Mouse (Mus musculus): ENCODE results near the gene Desi1. TPM values are rescaled to one million over a fixed set of nuclear protein-coding genes. Genes with fewer than 3 reads are reported as not detected.
"Not testable (repeated sequence)": the region's sequence is repeated elsewhere in the genome, so short reads cannot be mapped to it uniquely, and the experiment has no call there.

Desi1 gene
- polyA plus RNA-seq, 1 experiment from 2014 or later: 26.9 TPM

- no peaks in the 10 kb centered on the region for H3K27me3 ChIP-seq (ENCODE audit: control insufficient read depth, insufficient read depth, low read length)
- no peak for ATAC-seq (replicated peaks; ENCODE audit: insufficient number of reproducible peaks, low FRiP score, low TSS enrichment, low read depth)
- no peaks in the 10 kb centered on the region; the same call in 1 of the 2 replicates for H3K4me1 ChIP-seq (ENCODE audit: control insufficient read depth, insufficient read depth, low read length)
- no peak overlapping the region for H3K27ac ChIP-seq (replicated peaks; ENCODE audit: low read depth, low read length)
- H3K9me3 ChIP-seq (replicated peaks; ENCODE audit: control insufficient read depth, low read length): no peaks in the 10 kb centered on the region
- no peak overlapping the region for H3K4me3 ChIP-seq (ENCODE audit: low read depth, low read length)
- peak overlapping the region; percentile 28 for H3K9ac ChIP-seq (replicated peaks; ENCODE audit: low read length)
- no peaks in the 10 kb centered on the region for H3K36me3 ChIP-seq (replicated peaks; ENCODE audit: control insufficient read depth, insufficient read depth, low read depth, low read length)
- no peak overlapping the region for H3K4me2 ChIP-seq (ENCODE audit: low read depth, low read length)
- WGBS: 41% methylated on average over 11 of the region's 11 CpGs
- DNase-seq (ENCODE audit: low spot score): peak; percentile 93
Measured at GRCm38 (mm10) chr15:81989371-81990062, 44.1 kb downstream of the Desi1 start.

- no peak within 1 kb of the TSS for H3K4me2 ChIP-seq (ENCODE audit: low read depth, low read length)
- no peak within 1 kb of the TSS for H3K9ac ChIP-seq (replicated peaks; ENCODE audit: low read length)
- 72% methylated on average over 3 of the region's 3 CpGs for WGBS
- H3K27ac ChIP-seq (replicated peaks; ENCODE audit: low read depth, low read length): no peak within 1 kb of the TSS
- no peaks in the 10 kb centered on the region for H3K36me3 ChIP-seq (replicated peaks; ENCODE audit: control insufficient read depth, insufficient read depth, low read depth, low read length)
- H3K27me3 ChIP-seq (ENCODE audit: control insufficient read depth, insufficient read depth, low read length): no peaks in the 10 kb centered on the region
- no peak within 1 kb of the TSS for H3K4me3 ChIP-seq (ENCODE audit: low read depth, low read length)
- H3K9me3 ChIP-seq (replicated peaks; ENCODE audit: control insufficient read depth, low read length): no peaks in the 10 kb centered on the region
- ATAC-seq (replicated peaks; ENCODE audit: insufficient number of reproducible peaks, low FRiP score, low TSS enrichment, low read depth) (no peak), DNase-seq (ENCODE audit: low spot score) (no peak)
- no peaks in the 10 kb centered on the region; the same call in 1 of the 2 replicates for H3K4me1 ChIP-seq (ENCODE audit: control insufficient read depth, insufficient read depth, low read length)
Measured at GRCm38 (mm10) chr15:81987646-81988045, 46.0 kb downstream of the Desi1 start, which contains the start of gene Xrcc6. Xrcc6 (plus strand) TSS chr15:81987835.

GRCm38 (mm10) chr15:81985267-81986161 lies 48.1 kb downstream of the Desi1 start:
- ATAC-seq (replicated peaks; ENCODE audit: insufficient number of reproducible peaks, low FRiP score, low TSS enrichment, low read depth) (no peak), DNase-seq (ENCODE audit: low spot score) (peak; percentile 42)
- 67% methylated on average over 2 of the region's 2 CpGs for WGBS
- H3K27me3 ChIP-seq (ENCODE audit: control insufficient read depth, insufficient read depth, low read length): no peaks in the 10 kb centered on the region
- H3K27ac ChIP-seq (replicated peaks; ENCODE audit: low read depth, low read length): no peak overlapping the region
- no peaks in the 10 kb centered on the region; the same call in 1 of the 2 replicates for H3K4me1 ChIP-seq (ENCODE audit: control insufficient read depth, insufficient read depth, low read length)
- no peak overlapping the region for H3K9ac ChIP-seq (replicated peaks; ENCODE audit: low read length)
- no peaks in the 10 kb centered on the region for H3K36me3 ChIP-seq (replicated peaks; ENCODE audit: control insufficient read depth, insufficient read depth, low read depth, low read length)
- no peaks in the 10 kb centered on the region for H3K9me3 ChIP-seq (replicated peaks; ENCODE audit: control insufficient read depth, low read length)
- no peak overlapping the region for H3K4me2 ChIP-seq (ENCODE audit: low read depth, low read length)
- H3K4me3 ChIP-seq (ENCODE audit: low read depth, low read length): no peak overlapping the region

GRCm38 (mm10) chr15:81982173-81982572 lies 51.5 kb downstream of the Desi1 start:
- ATAC-seq (replicated peaks; ENCODE audit: insufficient number of reproducible peaks, low FRiP score, low TSS enrichment, low read depth) (no peak), DNase-seq (ENCODE audit: low spot score) (peak; percentile 12)
- Histone ChIP-seq H3K27me3 (ENCODE audit: control insufficient read depth, insufficient read depth, low read length) (no peaks in the 10 kb centered on the region), H3K4me2 (ENCODE audit: low read depth, low read length) (no peak overlapping the region), H3K9me3 (replicated peaks; ENCODE audit: control insufficient read depth, low read length) (no peaks in the 10 kb centered on the region), H3K4me3 (ENCODE audit: low read depth, low read length) (no peak overlapping the region), H3K4me1 (ENCODE audit: control insufficient read depth, insufficient read depth, low read length) (no peaks in the 10 kb centered on the region), H3K36me3 (replicated peaks; ENCODE audit: control insufficient read depth, insufficient read depth, low read depth, low read length) (no peaks in the 10 kb centered on the region), H3K9ac (replicated peaks; ENCODE audit: low read length) (no peak overlapping the region), H3K27ac (replicated peaks; ENCODE audit: low read depth, low read length) (no peak overlapping the region)
- whole genome bisulfite sequencing: 58% methylated on average over 1 of the region's 1 CpGs

- Histone ChIP-seq H3K4me2 (ENCODE audit: low read depth, low read length) (no peak within 1 kb of the TSS), H3K4me1 (ENCODE audit: control insufficient read depth, insufficient read depth, low read length) (no peaks in the 10 kb centered on the region), H3K9ac (replicated peaks; ENCODE audit: low read length) (no peak within 1 kb of the TSS), H3K36me3 (replicated peaks; ENCODE audit: control insufficient read depth, insufficient read depth, low read depth, low read length) (no peaks in the 10 kb centered on the region), H3K9me3 (replicated peaks; ENCODE audit: control insufficient read depth, low read length) (no peaks in the 10 kb centered on the region), H3K4me3 (ENCODE audit: low read depth, low read length) (no peak within 1 kb of the TSS), H3K27ac (replicated peaks; ENCODE audit: low read depth, low read length) (no peak within 1 kb of the TSS), H3K27me3 (ENCODE audit: control insufficient read depth, insufficient read depth, low read length) (no peaks in the 10 kb centered on the region)
- WGBS: 95% methylated on average over 23 of the region's 23 CpGs
- ATAC-seq (replicated peaks; ENCODE audit: insufficient number of reproducible peaks, low FRiP score, low TSS enrichment, low read depth) (no peak), DNase-seq (ENCODE audit: low spot score) (no peak)
Measured at GRCm38 (mm10) chr15:81980321-81980720, 53.3 kb downstream of the Desi1 start, which contains the start of gene 1700029P11Rik. 1700029P11Rik (plus strand) TSS chr15:81980540.

GRCm38 (mm10) chr15:81975156-81975555 lies 58.5 kb downstream of the Desi1 start:
- H3K27me3 ChIP-seq (ENCODE audit: control insufficient read depth, insufficient read depth, low read length); H3K4me1 ChIP-seq (ENCODE audit: control insufficient read depth, insufficient read depth, low read length); H3K4me2 ChIP-seq (ENCODE audit: low read depth, low read length); H3K36me3 ChIP-seq (replicated peaks; ENCODE audit: control insufficient read depth, insufficient read depth, low read depth, low read length); H3K9me3 ChIP-seq (replicated peaks; ENCODE audit: control insufficient read depth, low read length); H3K27ac ChIP-seq (replicated peaks; ENCODE audit: low read depth, low read length); DNase-seq (ENCODE audit: low spot score); ATAC-seq (replicated peaks; ENCODE audit: insufficient number of reproducible peaks, low FRiP score, low TSS enrichment, low read depth); H3K9ac ChIP-seq (replicated peaks; ENCODE audit: low read length); H3K4me3 ChIP-seq (ENCODE audit: low read depth, low read length): not testable (repeated sequence)
- 92% methylated on average over 8 of the region's 8 CpGs for WGBS

- not testable (repeated sequence) for H3K4me2 ChIP-seq (ENCODE audit: low read depth, low read length); H3K36me3 ChIP-seq (replicated peaks; ENCODE audit: control insufficient read depth, insufficient read depth, low read depth, low read length)
- WGBS: 89% methylated on average over 4 of the region's 4 CpGs
Measured at GRCm38 (mm10) chr15:81970498-81970897, 63.2 kb downstream of the Desi1 start.

GRCm38 (mm10) chr15:81969635-81970034 lies 64.0 kb downstream of the Desi1 start:
- H3K9me3 ChIP-seq (replicated peaks; ENCODE audit: control insufficient read depth, low read length); H3K4me1 ChIP-seq (ENCODE audit: control insufficient read depth, insufficient read depth, low read length); H3K36me3 ChIP-seq (replicated peaks; ENCODE audit: control insufficient read depth, insufficient read depth, low read depth, low read length); H3K27me3 ChIP-seq (ENCODE audit: control insufficient read depth, insufficient read depth, low read length); H3K27ac ChIP-seq (replicated peaks; ENCODE audit: low read depth, low read length); H3K4me3 ChIP-seq (ENCODE audit: low read depth, low read length); H3K4me2 ChIP-seq (ENCODE audit: low read depth, low read length); ATAC-seq (replicated peaks; ENCODE audit: insufficient number of reproducible peaks, low FRiP score, low TSS enrichment, low read depth); H3K9ac ChIP-seq (replicated peaks; ENCODE audit: low read length); DNase-seq (ENCODE audit: low spot score): not testable (repeated sequence)
- WGBS: 75% methylated on average over 6 of the region's 6 CpGs

More at GRCm38 (mm10) chr15:81970498-81970897, 63.2 kb downstream of the Desi1 start:
- not testable (repeated sequence) for H3K27me3 ChIP-seq (ENCODE audit: control insufficient read depth, insufficient read depth, low read length); ATAC-seq (replicated peaks; ENCODE audit: insufficient number of reproducible peaks, low FRiP score, low TSS enrichment, low read depth); H3K27ac ChIP-seq (replicated peaks; ENCODE audit: low read depth, low read length); H3K9ac ChIP-seq (replicated peaks; ENCODE audit: low read length); H3K4me3 ChIP-seq (ENCODE audit: low read depth, low read length); H3K9me3 ChIP-seq (replicated peaks; ENCODE audit: control insufficient read depth, low read length); H3K4me1 ChIP-seq (ENCODE audit: control insufficient read depth, insufficient read depth, low read length); DNase-seq (ENCODE audit: low spot score)

Data from embryonic facial prominence, embryonic 11.5 days (tissue).